Mouse (Mus musculus): ENCODE measurements at regions not wholly inside any gene's neighbourhood (a gene's known extent, or its start where the extent isn't known, plus 50 kb on each side); places are given as distances from the start of the nearest gene placed in this dataset.

- TF ChIP-seq GATA2 (IDR thresholded peaks at IDR 0.05; ENCODE audit: borderline replicate concordance, low read depth, low read length) = no peak
- TF ChIP-seq POLR2AphosphoS5 (IDR thresholded peaks at IDR 0.05; ENCODE audit: insufficient replicate concordance, low read depth, low read length) = no peak
- no peak for TF ChIP-seq TAL1 (conservative IDR thresholded peaks at IDR 0.05; ENCODE audit: low read depth, low read length)
- no peak for TF ChIP-seq CTCF (IDR thresholded peaks at IDR 0.05; ENCODE audit: low read depth, low read length)
- TF ChIP-seq GATA1 (IDR thresholded peaks at IDR 0.05; ENCODE audit: borderline replicate concordance, low read length) = no peak
- no peaks in the 10 kb centered on the region for H3K4me1 ChIP-seq (ENCODE audit: insufficient read depth, low read depth, low read length)
- H3K36me3 ChIP-seq (replicated peaks) = no peaks in the 10 kb centered on the region
- no peaks in the 10 kb centered on the region for H3K27me3 ChIP-seq (ENCODE audit: insufficient read depth, low read length)
- no peak for DNase-seq (ENCODE audit: low spot score)
- peaks cover 8% of the 10 kb centered on the region for H3K9me3 ChIP-seq (replicated peaks)
- H3K4me3 ChIP-seq (ENCODE audit: low read depth, low read length) = no peak overlapping the region
- no peak for ATAC-seq (ENCODE audit: extremely low read depth, insufficient number of reproducible peaks, low FRiP score, poor library complexity, severe bottlenecking)
Observed at GRCm38 (mm10) chr10:116678950-116679735, 97.8 kb upstream of the Cnot2 start.

- TF ChIP-seq POLR2AphosphoS5 (IDR thresholded peaks at IDR 0.05; ENCODE audit: insufficient replicate concordance, low read depth, low read length) (no peak), GATA1 (IDR thresholded peaks at IDR 0.05; ENCODE audit: borderline replicate concordance, low read length) (no peak), GATA2 (IDR thresholded peaks at IDR 0.05; ENCODE audit: borderline replicate concordance, low read depth, low read length) (no peak), CTCF (IDR thresholded peaks at IDR 0.05; ENCODE audit: low read depth, low read length) (no peak), TAL1 (conservative IDR thresholded peaks at IDR 0.05; ENCODE audit: low read depth, low read length) (no peak)
- Histone ChIP-seq H3K9me3 (replicated peaks) (peaks cover 8% of the 10 kb centered on the region), H3K36me3 (replicated peaks) (no peaks in the 10 kb centered on the region), H3K4me3 (ENCODE audit: low read depth, low read length) (no peak overlapping the region), H3K4me1 (ENCODE audit: insufficient read depth, low read depth, low read length) (no peaks in the 10 kb centered on the region), H3K27me3 (ENCODE audit: insufficient read depth, low read length) (no peaks in the 10 kb centered on the region)
- DNase-seq (ENCODE audit: low spot score) (no peak), ATAC-seq (ENCODE audit: extremely low read depth, insufficient number of reproducible peaks, low FRiP score, poor library complexity, severe bottlenecking) (no peak)
Observed at GRCm38 (mm10) chr10:116677949-116678348, 96.6 kb upstream of the Cnot2 start.

- ATAC-seq (ENCODE audit: extremely low read depth, insufficient number of reproducible peaks, low FRiP score, poor library complexity, severe bottlenecking) = no peak
- TF ChIP-seq POLR2AphosphoS5 (IDR thresholded peaks at IDR 0.05; ENCODE audit: insufficient replicate concordance, low read depth, low read length) (no peak), CTCF (IDR thresholded peaks at IDR 0.05; ENCODE audit: low read depth, low read length) (no peak), GATA2 (IDR thresholded peaks at IDR 0.05; ENCODE audit: borderline replicate concordance, low read depth, low read length) (no peak), GATA1 (IDR thresholded peaks at IDR 0.05; ENCODE audit: borderline replicate concordance, low read length) (no peak), TAL1 (conservative IDR thresholded peaks at IDR 0.05; ENCODE audit: low read depth, low read length) (no peak)
Observed at GRCm38 (mm10) chr10:116675171-116675570, 93.9 kb upstream of the Cnot2 start.

GRCm38 (mm10) chr10:116674348-116674747 is 93.0 kb upstream of the Cnot2 start:
- TF ChIP-seq POLR2AphosphoS5 (IDR thresholded peaks at IDR 0.05; ENCODE audit: insufficient replicate concordance, low read depth, low read length) (no peak), GATA2 (IDR thresholded peaks at IDR 0.05; ENCODE audit: borderline replicate concordance, low read depth, low read length) (no peak)
- no peaks in the 10 kb centered on the region for H3K27me3 ChIP-seq (ENCODE audit: insufficient read depth, low read length)
- no peak for DNase-seq (ENCODE audit: low spot score)

More at GRCm38 (mm10) chr10:116675171-116675570, 93.9 kb upstream of the Cnot2 start:
- no peaks in the 10 kb centered on the region for H3K27me3 ChIP-seq (ENCODE audit: insufficient read depth, low read length)
- no peaks in the 10 kb centered on the region for H3K4me1 ChIP-seq (ENCODE audit: insufficient read depth, low read depth, low read length)
- peaks cover 3% of the 10 kb centered on the region; the same call in 1 of the 2 replicates for H3K9me3 ChIP-seq (replicated peaks)
- H3K36me3 ChIP-seq (replicated peaks) = no peaks in the 10 kb centered on the region
- no peak for DNase-seq (ENCODE audit: low spot score)
- H3K4me3 ChIP-seq (ENCODE audit: low read depth, low read length) = no peak overlapping the region

GRCm38 (mm10) chr10:116658162-116658962 is 77.1 kb upstream of the Cnot2 start:
- DNase-seq (ENCODE audit: low spot score) (no peak), ATAC-seq (ENCODE audit: extremely low read depth, insufficient number of reproducible peaks, low FRiP score, poor library complexity, severe bottlenecking) (no peak)
- Histone ChIP-seq H3K4me1 (ENCODE audit: insufficient read depth, low read depth, low read length) (no peaks in the 10 kb centered on the region), H3K9me3 (replicated peaks) (peaks cover 25% of the 10 kb centered on the region), H3K36me3 (replicated peaks) (no peaks in the 10 kb centered on the region), H3K27me3 (ENCODE audit: insufficient read depth, low read length) (no peaks in the 10 kb centered on the region), H3K4me3 (ENCODE audit: low read depth, low read length) (no peak overlapping the region)
- TF ChIP-seq GATA1 (IDR thresholded peaks at IDR 0.05; ENCODE audit: borderline replicate concordance, low read length) (no peak), TAL1 (conservative IDR thresholded peaks at IDR 0.05; ENCODE audit: low read depth, low read length) (no peak), GATA2 (IDR thresholded peaks at IDR 0.05; ENCODE audit: borderline replicate concordance, low read depth, low read length) (no peak), POLR2AphosphoS5 (IDR thresholded peaks at IDR 0.05; ENCODE audit: insufficient replicate concordance, low read depth, low read length) (no peak), CTCF (IDR thresholded peaks at IDR 0.05; ENCODE audit: low read depth, low read length) (no peak)

More at GRCm38 (mm10) chr10:116674348-116674747, 93.0 kb upstream of the Cnot2 start:
- Histone ChIP-seq H3K4me3 (ENCODE audit: low read depth, low read length) (no peak overlapping the region), H3K9me3 (replicated peaks) (peaks cover 3% of the 10 kb centered on the region; the same call in 1 of the 2 replicates), H3K4me1 (ENCODE audit: insufficient read depth, low read depth, low read length) (no peaks in the 10 kb centered on the region), H3K36me3 (replicated peaks) (no peaks in the 10 kb centered on the region)
- ATAC-seq (ENCODE audit: extremely low read depth, insufficient number of reproducible peaks, low FRiP score, poor library complexity, severe bottlenecking) = peak; percentile 32; the same call in 1 of the 2 replicates

GRCm38 (mm10) chr10:116655891-116656290 is 74.6 kb upstream of the Cnot2 start:
- H3K4me3 ChIP-seq (ENCODE audit: low read depth, low read length) = no peak overlapping the region
- peaks cover 18% of the 10 kb centered on the region for H3K9me3 ChIP-seq (replicated peaks)
- TF ChIP-seq GATA2 (IDR thresholded peaks at IDR 0.05; ENCODE audit: borderline replicate concordance, low read depth, low read length) = no peak
- no peak for TF ChIP-seq TAL1 (conservative IDR thresholded peaks at IDR 0.05; ENCODE audit: low read depth, low read length)
- TF ChIP-seq GATA1 (IDR thresholded peaks at IDR 0.05; ENCODE audit: borderline replicate concordance, low read length) = no peak
- no peak for TF ChIP-seq CTCF (IDR thresholded peaks at IDR 0.05; ENCODE audit: low read depth, low read length)
- TF ChIP-seq POLR2AphosphoS5 (IDR thresholded peaks at IDR 0.05; ENCODE audit: insufficient replicate concordance, low read depth, low read length) = no peak
- H3K36me3 ChIP-seq (replicated peaks) = no peaks in the 10 kb centered on the region
- H3K4me1 ChIP-seq (ENCODE audit: insufficient read depth, low read depth, low read length) = no peaks in the 10 kb centered on the region
- no peaks in the 10 kb centered on the region for H3K27me3 ChIP-seq (ENCODE audit: insufficient read depth, low read length)
- DNase-seq (ENCODE audit: low spot score) = no peak
- ATAC-seq (ENCODE audit: extremely low read depth, insufficient number of reproducible peaks, low FRiP score, poor library complexity, severe bottlenecking) = no peak
